Mouse (Mus musculus) stomach, postnatal 0 days (tissue): ENCODE data around the gene Astn1. TPM values are rescaled to one million over a fixed set of nuclear protein-coding genes. Genes with fewer than 3 reads are reported as not detected.

Experiments
- ATAC-seq: fragments of 200-750 bp; cut with Nextera tagmentation; 2 replicates; pipeline ENCODE4 v1.8.0; 2017; ENCODE audit not compliant: low FRiP score, low TSS enrichment
- DNase-seq: peaks from one replicate; pipeline ENCODE4 v3.0.0-alpha.2; 2016; ENCODE audit warnings: low spot score
- H3K27ac ChIP-seq: fragments of 300-500 bp; sonication (generic); replicated peaks from 2 replicates; pipeline ENCODE4 v1.5.1; 2014; ENCODE audit warnings: mild to moderate bottlenecking, control low read depth
- H3K27me3 ChIP-seq: fragments of 300-500 bp; sonication (generic); 2 replicates; pipeline ENCODE4 v1.6.1; 2014; ENCODE audit warnings: low read length; ENCODE audit not compliant: control insufficient read depth, insufficient read depth
- H3K36me3 ChIP-seq: fragments of 300-500 bp; sonication (generic); 2 replicates; pipeline ENCODE4 v1.6.1; 2014; ENCODE audit warnings: low read length, mixed read lengths; ENCODE audit not compliant: control insufficient read depth, insufficient read depth
- H3K4me1 ChIP-seq: fragments of 300-500 bp; sonication (generic); replicated peaks from 2 replicates; pipeline ENCODE4 v1.6.1; 2014; ENCODE audit warnings: antibody characterized with exemption; ENCODE audit not compliant: control insufficient read depth, insufficient read depth
- H3K4me2 ChIP-seq: fragments of 300-500 bp; sonication (generic); replicated peaks from 2 replicates; pipeline ENCODE4 v1.6.1; 2014; ENCODE audit warnings: low read depth, mild to moderate bottlenecking, control low read depth, moderate library complexity
- H3K4me3 ChIP-seq: fragments of 300-500 bp; sonication (generic); 2 replicates; pipeline ENCODE4 v1.5.1; 2014; ENCODE audit warnings: low read depth, low read length, control low read depth
- H3K9ac ChIP-seq: fragments of 300-500 bp; sonication (generic); 2 replicates; pipeline ENCODE4 v1.6.1; 2014; ENCODE audit warnings: mild to moderate bottlenecking, low read length, control low read depth, mixed read lengths
- H3K9me3 ChIP-seq: fragments of 300-500 bp; sonication (generic); 2 replicates; pipeline ENCODE4 v1.6.1; 2016; ENCODE audit warnings: low read length; ENCODE audit not compliant: control insufficient read depth
- CTCF ChIP-seq: IDR thresholded peaks from 2 replicates; pipeline ENCODE4 v1.5.1; 2016; ENCODE audit warnings: antibody characterized with exemption, low read depth, mild to moderate bottlenecking, moderate library complexity
- EP300 ChIP-seq: optimal IDR thresholded peaks from 2 replicates; pipeline ENCODE3; 2016; ENCODE audit warnings: antibody characterized with exemption
- WGBS: fragments of 180-500 bp; shearing (Covaris S2); extraction: QIAGEN DNeasy Blood & Tissue Kit; methylation state at CpG from one replicate; pipeline ENCODE4 v1.1.7; 2014; 5-methylcytosine and 5-hydroxymethylcytosine counted together
- polyA plus RNA-seq: library from polyadenylated mRNA; unstranded; fragments of >200 nt; fragmentation: Nextera tagmentation; extraction: Ambion mirVana; gene quantifications from 2 replicates; pipeline ENCODE4 v1.2.1, GENCODE M21; 2015

Astn1 gene
- polyA plus RNA-seq, 1 experiment from 2014 or later, result 0.47 TPM

DNA sequence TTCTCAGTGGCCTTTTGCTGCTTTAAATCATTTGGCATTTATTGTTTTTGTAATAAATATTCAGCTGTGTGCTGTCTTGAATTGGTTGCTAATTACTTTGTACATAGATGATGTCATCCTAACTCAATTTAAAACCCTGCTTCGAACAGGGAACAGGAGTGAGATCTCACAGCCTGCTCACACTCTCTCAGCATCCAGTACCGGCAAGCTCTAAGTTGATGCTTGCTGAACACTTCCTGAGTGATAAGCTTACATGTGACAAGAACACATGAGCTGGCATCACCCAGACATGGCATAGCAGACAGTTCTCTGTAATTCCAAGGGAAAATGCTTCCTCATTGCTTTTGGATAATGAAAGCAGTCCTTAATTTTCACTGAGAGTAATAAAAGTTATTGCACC is 38.8 kb downstream of the Astn1 start:
- Histone ChIP-seq H3K9ac (no peak overlapping the region), H3K27me3 (no peaks in the 10 kb centered on the region), H3K4me1 (no peaks in the 10 kb centered on the region), H3K4me3 (no peak overlapping the region), H3K36me3 (no peaks in the 10 kb centered on the region), H3K4me2 (no peak overlapping the region), H3K27ac (no peak overlapping the region), H3K9me3 (no peaks in the 10 kb centered on the region)
- no peak for TF ChIP-seq CTCF
- TF ChIP-seq EP300, result no peak
- WGBS, result 43% methylated on average over 2 of the region's 2 CpGs
- no peak for ATAC-seq
- DNase-seq, result no peak

DNA sequence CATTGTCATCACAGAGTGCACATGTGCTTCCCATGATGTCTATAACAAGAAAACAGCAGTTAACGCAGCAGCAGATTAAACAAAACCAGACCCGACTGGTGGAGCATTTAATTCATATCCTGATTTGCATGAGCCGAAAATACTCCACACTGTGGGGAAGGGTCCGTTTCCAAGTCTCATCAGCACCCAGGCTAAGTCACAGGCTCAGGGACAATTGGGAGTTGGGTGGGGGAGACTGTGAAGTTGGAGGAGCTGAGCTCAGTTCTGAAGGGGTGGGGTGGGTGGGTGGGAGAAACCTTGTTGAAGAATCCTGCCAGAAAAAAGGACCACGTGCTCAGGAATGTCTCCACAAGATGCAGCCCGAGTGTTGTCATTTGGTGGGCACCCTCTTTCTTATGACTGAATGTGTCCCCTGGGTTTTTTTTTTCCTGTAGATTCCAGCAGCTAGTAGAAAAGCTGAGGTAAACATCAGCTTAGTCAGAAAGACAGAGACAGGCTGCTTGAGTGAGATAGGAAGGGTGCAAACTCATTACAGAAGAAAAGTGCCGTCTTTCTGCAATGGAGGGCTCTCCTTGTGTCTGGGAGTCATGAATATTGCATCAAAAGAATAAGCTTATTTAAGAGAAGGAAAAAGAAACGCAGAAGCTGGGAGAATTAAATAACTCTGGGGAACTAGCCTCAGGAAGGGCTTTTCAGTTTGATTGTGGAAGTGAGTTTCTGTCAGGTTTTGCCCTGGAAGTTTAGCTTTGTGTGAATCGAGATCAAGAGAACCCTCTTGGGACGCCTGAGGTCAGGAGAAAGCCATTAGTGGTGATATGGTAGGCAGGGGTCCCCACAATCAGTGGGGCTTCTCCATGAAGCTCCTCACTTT is 44.1 kb downstream of the Astn1 start:
- H3K4me2 ChIP-seq, result no peak overlapping the region
- H3K36me3 ChIP-seq, result no peaks in the 10 kb centered on the region
- H3K9ac ChIP-seq, result no peak overlapping the region
- 63% methylated on average over 10 of the region's 10 CpGs for WGBS
- H3K9me3 ChIP-seq, result no peaks in the 10 kb centered on the region
- no peak for TF ChIP-seq CTCF
- no peak for TF ChIP-seq EP300
- H3K4me1 ChIP-seq, result no peaks in the 10 kb centered on the region
- DNase-seq (no peak), ATAC-seq (no peak)
- no peak overlapping the region for H3K4me3 ChIP-seq
- H3K27me3 ChIP-seq, result no peaks in the 10 kb centered on the region
- H3K27ac ChIP-seq, result no peak overlapping the region

DNA sequence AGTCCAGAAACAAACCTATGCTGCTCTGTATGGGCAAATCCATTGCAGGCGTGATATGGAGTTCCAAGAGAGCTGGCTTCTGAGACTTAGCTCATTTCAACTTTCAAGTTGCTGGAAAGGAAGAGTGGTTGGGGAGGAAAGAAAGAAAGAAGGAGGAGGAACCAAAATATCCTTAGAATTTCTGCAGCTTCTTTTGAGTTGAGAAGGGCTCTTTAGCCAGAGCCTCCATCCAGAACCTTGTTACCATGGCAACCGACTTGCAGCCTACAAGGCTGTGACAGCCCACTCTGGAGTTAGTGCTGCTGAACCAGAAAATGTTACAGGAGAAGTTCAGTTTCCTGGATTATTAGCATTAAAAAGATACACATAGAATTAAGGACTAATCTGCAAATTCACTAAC is 46.1 kb downstream of the Astn1 start:
- Histone ChIP-seq H3K4me2 (no peak overlapping the region), H3K27ac (no peak overlapping the region), H3K4me1 (no peaks in the 10 kb centered on the region), H3K9me3 (no peaks in the 10 kb centered on the region), H3K9ac (no peak overlapping the region), H3K36me3 (no peaks in the 10 kb centered on the region), H3K27me3 (no peaks in the 10 kb centered on the region), H3K4me3 (no peak overlapping the region)
- 78% methylated on average over 2 of the region's 2 CpGs for WGBS
- ATAC-seq (no peak), DNase-seq (no peak)
- TF ChIP-seq EP300, result no peak
- TF ChIP-seq CTCF, result no peak

DNA sequence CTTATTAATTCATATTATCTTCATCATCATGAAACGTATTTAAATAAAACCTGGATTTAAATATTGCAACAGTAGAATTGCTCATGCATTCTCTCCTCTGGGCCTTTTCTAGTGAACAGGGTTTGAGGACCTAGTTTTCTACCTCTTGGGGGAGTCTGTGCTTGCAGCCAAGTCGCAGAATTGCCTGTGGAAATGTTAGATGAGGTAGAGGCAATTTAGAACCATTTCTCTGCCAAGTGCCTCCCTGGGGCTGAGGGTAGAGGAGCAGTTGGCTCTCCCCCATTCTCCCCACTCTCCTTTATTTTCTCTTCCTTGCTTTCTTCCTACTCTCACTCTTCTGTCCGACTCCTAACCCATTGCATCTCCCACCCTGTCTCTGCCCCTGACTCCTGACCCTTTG is 49.1 kb downstream of the Astn1 start:
- H3K9me3 ChIP-seq, result no peaks in the 10 kb centered on the region
- 62% methylated on average over 3 of the region's 3 CpGs for WGBS
- TF ChIP-seq CTCF (no peak), EP300 (no peak)
- no peaks in the 10 kb centered on the region for H3K4me1 ChIP-seq
- H3K27me3 ChIP-seq, result no peaks in the 10 kb centered on the region
- ATAC-seq (no peak), DNase-seq (no peak)
- no peak overlapping the region for H3K4me2 ChIP-seq
- no peaks in the 10 kb centered on the region for H3K36me3 ChIP-seq
- no peak overlapping the region for H3K9ac ChIP-seq
- H3K27ac ChIP-seq, result no peak overlapping the region
- H3K4me3 ChIP-seq, result no peak overlapping the region

DNA sequence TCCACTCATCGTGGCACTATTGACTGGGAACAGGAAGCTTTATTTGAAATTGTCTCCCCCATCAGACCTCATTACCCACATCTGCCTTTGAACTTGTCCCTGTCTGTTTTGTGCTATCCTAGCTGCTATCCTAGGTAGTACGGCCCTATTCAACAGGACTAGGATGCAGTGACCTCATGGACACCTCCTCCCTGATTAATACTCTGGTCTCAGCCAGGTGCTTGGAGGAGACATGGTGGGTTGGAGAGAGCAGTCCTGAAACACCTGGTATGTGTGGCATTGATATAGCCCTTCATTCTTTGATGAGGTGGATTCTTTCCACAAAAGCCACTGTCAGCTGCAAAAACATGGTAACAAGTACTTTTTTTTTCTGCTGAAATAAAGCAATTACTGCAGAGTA is 52.1 kb downstream of the Astn1 start:
- Histone ChIP-seq H3K4me3 (no peak overlapping the region), H3K27ac (no peak overlapping the region), H3K9me3 (no peaks in the 10 kb centered on the region), H3K9ac (no peak overlapping the region), H3K4me1 (no peaks in the 10 kb centered on the region), H3K4me2 (no peak overlapping the region), H3K36me3 (no peaks in the 10 kb centered on the region), H3K27me3 (no peaks in the 10 kb centered on the region)
- ATAC-seq (no peak), DNase-seq (no peak)
- TF ChIP-seq CTCF, result no peak
- no peak for TF ChIP-seq EP300
- 78% methylated on average over 2 of the region's 2 CpGs for WGBS

DNA sequence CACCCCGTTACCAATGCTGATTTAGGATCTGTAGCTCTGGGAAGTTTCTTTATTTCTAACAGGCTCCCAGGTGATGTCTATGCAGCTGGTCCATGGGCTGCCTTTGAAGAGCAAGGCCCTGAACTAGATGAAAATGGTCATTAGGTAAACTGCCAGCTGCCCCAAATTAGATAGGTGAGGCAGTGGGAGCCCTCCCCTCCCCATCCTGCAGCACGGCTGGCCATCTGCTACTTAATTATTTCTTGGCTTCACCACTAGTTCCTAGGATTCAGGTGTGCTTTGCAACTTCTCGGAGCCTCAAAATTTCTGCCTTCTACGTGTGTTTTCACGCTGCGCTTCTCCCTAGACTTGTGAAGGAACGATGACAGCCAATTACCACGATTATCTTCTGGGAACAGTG is 59.4 kb downstream of the Astn1 start:
- ATAC-seq, result no peak
- WGBS, result 86% methylated on average over 8 of the region's 8 CpGs
- Histone ChIP-seq H3K4me2 (no peak overlapping the region), H3K27me3 (no peaks in the 10 kb centered on the region), H3K36me3 (no peaks in the 10 kb centered on the region), H3K4me3 (no peak overlapping the region), H3K4me1 (no peaks in the 10 kb centered on the region), H3K9ac (no peak overlapping the region), H3K27ac (no peak overlapping the region), H3K9me3 (no peaks in the 10 kb centered on the region)
- no peak for TF ChIP-seq EP300
- TF ChIP-seq CTCF, result no peak
- DNase-seq, result no peak
